Comparison of ENCODE assay signal across 25 mouse cellular contexts in the genomic region with DNA sequence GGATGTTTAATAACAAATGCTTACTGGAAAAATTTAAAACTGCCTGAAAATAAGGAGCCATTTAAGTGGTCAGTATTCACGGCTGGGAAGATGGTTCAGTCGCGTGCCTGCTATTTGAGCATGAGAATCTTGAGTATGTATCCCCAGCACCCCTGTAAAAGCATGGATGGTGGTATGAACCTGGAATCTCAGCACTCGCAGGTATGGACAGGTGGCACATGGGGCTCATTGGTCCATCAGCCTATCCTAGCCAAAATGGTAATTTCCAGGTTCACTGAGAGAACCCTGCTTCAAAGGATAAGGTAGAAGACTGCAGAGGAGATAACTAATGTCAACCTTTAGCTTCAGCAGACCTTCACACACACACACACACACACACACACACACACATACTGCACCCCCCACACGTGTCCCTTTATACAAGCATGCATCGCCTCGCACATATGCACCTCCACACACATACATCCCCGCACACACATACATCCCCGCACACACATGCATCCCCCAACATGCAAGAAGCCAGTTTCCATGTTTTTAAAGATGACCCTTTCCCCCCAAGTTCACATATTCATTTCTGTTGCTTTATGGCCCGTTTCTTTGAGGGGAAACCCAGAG. TPM values are rescaled to one million over a fixed set of nuclear protein-coding genes. Genes with fewer than 3 reads are reported as not detected.
DNase-seq lines count a peak whose midpoint lies in the region; ATAC-seq and TF ChIP-seq lines count a peak whose summit lies in the region.
"Had no signal": no experiment of that assay in that cellular context is flagged by ENCODE, and none has a peak within 500 bp of the region (broad histone marks: within the 10 kb centered on the region; RNA-seq: fewer than 3 reads in every experiment).

No protein-coding gene starts in this region.

- dilution Hi-C loops in CH12.LX (cut with MboI; ENCODE audit: extremely low pct_ligation_motif_present, extremely low pct_unique_long_range_greater_than_20kb, low sequenced_read_pairs): no loop called here

- no peak overlapping the region for H3K9ac ChIP-seq in hindbrain, embryonic 14.5 days
- H3K9ac ChIP-seq in CH12.LX (ENCODE audit: insufficient read depth, low read depth): peak overlapping the region; percentile 88
- no peak overlapping the region for H3K9ac ChIP-seq in hindbrain, embryonic 15.5 days
- H3K9ac ChIP-seq: embryonic facial prominence, embryonic 13.5 days; intestine, embryonic 15.5 days had no signal

- WGBS in hindbrain, embryonic 10.5 days: 96% methylated on average over 10 of the region's 10 CpGs
- 89% methylated on average over 10 of the region's 10 CpGs for WGBS in hindbrain, embryonic 14.5 days
- 91% methylated on average over 10 of the region's 10 CpGs for WGBS in hindbrain, embryonic 15.5 days

- H3K4me2 ChIP-seq in hindbrain, embryonic 14.5 days (replicated peaks): no peak overlapping the region
- peak overlapping the region; percentile 87 for H3K4me2 ChIP-seq in CH12.LX (ENCODE audit: insufficient read depth, low read depth, poor library complexity, severe bottlenecking)
- H3K4me2 ChIP-seq in hindbrain, embryonic 15.5 days: no peak overlapping the region
- H3K4me2 ChIP-seq: embryonic facial prominence, embryonic 13.5 days; heart, embryonic 11.5 days; intestine, embryonic 15.5 days; liver, embryonic 11.5 days had no signal

- in situ Hi-C loops in CH12.LX (cut with MboI; ENCODE audit: low pct_ligation_motif_present, low pct_unique_long_range_greater_than_20kb, low sequenced_read_pairs): no loop called here

- no peak for ATAC-seq in hindbrain, embryonic 14.5 days (ENCODE audit: low FRiP score)
- no peak for ATAC-seq in megakaryocyte, adult 5-6 weeks (ENCODE audit: poor library complexity, severe bottlenecking)
- 0 out of 2 replicates have a peak, but pooled peaks have one; percentile 25 for ATAC-seq in hindbrain, embryonic 15.5 days (ENCODE audit: low FRiP score, low read depth)

- no peaks in the 10 kb centered on the region for H3K27me3 ChIP-seq in hindbrain, embryonic 10.5 days (ENCODE audit: insufficient read depth, poor library complexity, severe bottlenecking)
- no peaks in the 10 kb centered on the region for H3K27me3 ChIP-seq in hindbrain, embryonic 14.5 days (ENCODE audit: control insufficient read depth, insufficient read depth, low read length)
- no peaks in the 10 kb centered on the region for H3K27me3 ChIP-seq in megakaryocyte, embryonic 14.5 days (replicated peaks)
- H3K27me3 ChIP-seq in CH12.LX (replicated peaks): no peaks in the 10 kb centered on the region
- H3K27me3 ChIP-seq in hindbrain, embryonic 15.5 days: no peaks in the 10 kb centered on the region
- H3K27me3 ChIP-seq: embryonic facial prominence, embryonic 13.5 days; intestine, embryonic 15.5 days; Patski had no signal

- H3K36me3 ChIP-seq in hindbrain, embryonic 10.5 days: peaks cover 60% of the 10 kb centered on the region
- H3K36me3 ChIP-seq in hindbrain, embryonic 14.5 days (replicated peaks; ENCODE audit: control insufficient read depth, insufficient read depth): peaks cover 27% of the 10 kb centered on the region
- peaks cover 42% of the 10 kb centered on the region for H3K36me3 ChIP-seq in megakaryocyte, embryonic 14.5 days (replicated peaks; ENCODE audit: low read length)
- peaks cover 17 to 72% of the 10 kb centered on the region in 2 experiments for H3K36me3 ChIP-seq in CH12.LX (replicated peaks in 1 of 2; ENCODE audit: control insufficient read depth in 1 of 2, insufficient read depth in 1 of 2, low read length in 1 of 2)
- H3K36me3 ChIP-seq in hindbrain, embryonic 15.5 days: peaks cover 25% of the 10 kb centered on the region

- 0 out of 2 replicates have a peak, but pooled peaks have one; percentile 19 for TF ChIP-seq POLR2A in CH12.LX (IDR thresholded peaks at IDR 0.05; ENCODE audit: low read depth, low read length)

- DNase-seq in hindbrain, embryonic 10.5 days (ENCODE audit: low spot score): peak; percentile 2
- no peak for DNase-seq in hindbrain, embryonic 14.5 days (ENCODE audit: low spot score)
- DNase-seq in CH12.LX (ENCODE audit: extremely low read depth): no peak
- no peak for DNase-seq in cerebellum, postnatal 14 days

- no peaks in the 10 kb centered on the region for H3K9me3 ChIP-seq in hindbrain, embryonic 10.5 days
- no peaks in the 10 kb centered on the region for H3K9me3 ChIP-seq in hindbrain, embryonic 14.5 days (ENCODE audit: control insufficient read depth, low read length)
- no peaks in the 10 kb centered on the region for H3K9me3 ChIP-seq in megakaryocyte, embryonic 14.5 days
- H3K9me3 ChIP-seq in CH12.LX (replicated peaks; ENCODE audit: low read length): no peaks in the 10 kb centered on the region
- H3K9me3 ChIP-seq in hindbrain, embryonic 15.5 days: no peaks in the 10 kb centered on the region
- H3K9me3 ChIP-seq: embryonic facial prominence, embryonic 13.5 days; intestine, embryonic 15.5 days had no signal

- H3K79me2 ChIP-seq in CH12.LX (replicated peaks; ENCODE audit: control insufficient read depth, extremely low read depth, insufficient read depth, poor library complexity, severe bottlenecking): peaks cover 50% of the 10 kb centered on the region

- no peak for TF ChIP-seq CTCF in CH12.LX (conservative IDR thresholded peaks at IDR 0.05 in 1 of 2, IDR thresholded peaks at IDR 0.05 in 1 of 2; ENCODE audit: low read depth in 2 of 2, low read length in 2 of 2)

- TF ChIP-seq EP300 in CH12.LX (IDR thresholded peaks at IDR 0.05; ENCODE audit: low read length): no peak

- peaks cover 10% of the 10 kb centered on the region; the same call in 1 of the 2 replicates for H3K4me1 ChIP-seq in hindbrain, embryonic 10.5 days (replicated peaks)
- no peaks in the 10 kb centered on the region for H3K4me1 ChIP-seq in hindbrain, embryonic 14.5 days (replicated peaks; ENCODE audit: control insufficient read depth, insufficient read depth, low read length)
- peaks cover 81% of the 10 kb centered on the region for H3K4me1 ChIP-seq in megakaryocyte, embryonic 14.5 days
- peaks cover 10 to 42% of the 10 kb centered on the region in 2 experiments for H3K4me1 ChIP-seq in CH12.LX (ENCODE audit: control insufficient read depth in 1 of 2, insufficient read depth in 2 of 2)
- no peaks in the 10 kb centered on the region for H3K4me1 ChIP-seq in hindbrain, embryonic 15.5 days (replicated peaks)
- H3K4me1 ChIP-seq: intestine, embryonic 15.5 days had no signal

- TF ChIP-seq RAD21 in CH12.LX (IDR thresholded peaks at IDR 0.05; ENCODE audit: low read depth, low read length): no peak

- no peak overlapping the region for H3K27ac ChIP-seq in hindbrain, embryonic 10.5 days
- no peak overlapping the region for H3K27ac ChIP-seq in hindbrain, embryonic 14.5 days
- H3K27ac ChIP-seq in CH12.LX (ENCODE audit: insufficient read depth, low read depth): peak overlapping the region; percentile 87
- H3K27ac ChIP-seq in hindbrain, embryonic 15.5 days (replicated peaks): no peak overlapping the region
- H3K27ac ChIP-seq: embryonic facial prominence, embryonic 13.5 days; intestine, embryonic 15.5 days had no signal

- H3K4me3 ChIP-seq in hindbrain, embryonic 10.5 days: no peak overlapping the region
- H3K4me3 ChIP-seq in hindbrain, embryonic 14.5 days (replicated peaks; ENCODE audit: low read length): no peak overlapping the region
- H3K4me3 ChIP-seq in megakaryocyte, embryonic 14.5 days (replicated peaks): peak overlapping the region; percentile 74
- H3K4me3 ChIP-seq in CH12.LX (replicated peaks in 1 of 3; ENCODE audit: low read depth in 2 of 3, low read length in 2 of 3, poor library complexity in 1 of 3): peak overlapping the region; percentile 49 to 99 (median 92)
- no peak overlapping the region for H3K4me3 ChIP-seq in hindbrain, embryonic 15.5 days
- H3K4me3 ChIP-seq: embryonic facial prominence, embryonic 13.5 days; intestine, embryonic 15.5 days had no signal

RNA-seq across cellular contexts. Expression of a gene that starts 5.1 kb away (rescaled TPM):
- 0.24 and 0.35 TPM in 2 replicates for polyA plus RNA-seq in hindbrain, embryonic 10.5 days (2016; fragmentation: Nextera tagmentation; extraction: Ambion mirVana)
- polyA plus RNA-seq in hindbrain, embryonic 14.5 days (2014; fragmentation: Nextera tagmentation; extraction: Ambion mirVana): 0.91 and 1.3 TPM in 2 replicates
- 6.5 TPM in 1 of 2 replicates, not detected in the other for polyA plus RNA-seq in megakaryocyte, embryonic 14.5 days (2012; ENCODE audit: insufficient read depth, low replicate concordance)
- total RNA-seq in megakaryocyte, adult 5-6 weeks (2015): 1,084 and 1,137 TPM in 2 replicates
- total RNA-seq in megakaryocyte, adult 5-6 weeks (2017): 543 and 663 TPM in 2 replicates
- total RNA-seq in CH12.LX (2012; rRNA removed): 43.8 and 53.6 TPM in 2 replicates
- 67.0 and 68.0 TPM in 2 replicates for total RNA-seq in CH12.LX (2014; rRNA removed)
- 241 and 270 TPM in 2 replicates for polyA plus RNA-seq in CH12.LX (2012; ENCODE audit: insufficient read length, low read depth)
- polyA plus RNA-seq in hindbrain, embryonic 15.5 days (2015; fragmentation: Nextera tagmentation; extraction: Ambion mirVana): 0.61 and 0.88 TPM in 2 replicates

RNA-seq across cellular contexts. Expression of a gene that starts 35.6 kb away (rescaled TPM):
- 56.5 and 65.2 TPM in 2 replicates for polyA plus RNA-seq in hindbrain, embryonic 10.5 days (2016; fragmentation: Nextera tagmentation; extraction: Ambion mirVana)
- polyA plus RNA-seq in hindbrain, embryonic 14.5 days (2014; fragmentation: Nextera tagmentation; extraction: Ambion mirVana): 44.1 and 50.6 TPM in 2 replicates
- 1.9 and 2.5 TPM in 2 replicates for polyA plus RNA-seq in megakaryocyte, embryonic 14.5 days (2012; ENCODE audit: insufficient read depth, low replicate concordance)
- total RNA-seq in megakaryocyte, adult 5-6 weeks (2015): 7.3 and 9.9 TPM in 2 replicates
- 8.3 and 9.0 TPM in 2 replicates for total RNA-seq in megakaryocyte, adult 5-6 weeks (2017)
- total RNA-seq in CH12.LX (2012; rRNA removed) (19.2 and 21.2 TPM in 2 replicates), CH12.LX (2014; rRNA removed) (15.6 and 16.4 TPM in 2 replicates)
- 28.7 and 30.5 TPM in 2 replicates for polyA plus RNA-seq in CH12.LX (2012; ENCODE audit: insufficient read length, low read depth)
- 40.0 and 42.2 TPM in 2 replicates for polyA plus RNA-seq in hindbrain, embryonic 15.5 days (2015; fragmentation: Nextera tagmentation; extraction: Ambion mirVana)

RNA-seq across cellular contexts. Expression of a gene that starts 37.9 kb away (rescaled TPM):
- polyA plus RNA-seq in hindbrain, embryonic 10.5 days (2016; fragmentation: Nextera tagmentation; extraction: Ambion mirVana): not detected in 2 replicates
- not detected in 2 replicates for polyA plus RNA-seq in hindbrain, embryonic 14.5 days (2014; fragmentation: Nextera tagmentation; extraction: Ambion mirVana)
- polyA plus RNA-seq in megakaryocyte, embryonic 14.5 days (2012; ENCODE audit: insufficient read depth, low replicate concordance): not detected in 2 replicates
- not detected in 2 replicates for total RNA-seq in megakaryocyte, adult 5-6 weeks (2015)
- not detected in 2 replicates for total RNA-seq in megakaryocyte, adult 5-6 weeks (2017)
- total RNA-seq in CH12.LX (2012; rRNA removed): not detected in 2 replicates
- total RNA-seq in CH12.LX (2014; rRNA removed): not detected in 2 replicates
- not detected in 2 replicates for polyA plus RNA-seq in CH12.LX (2012; ENCODE audit: insufficient read length, low read depth)
- polyA plus RNA-seq in hindbrain, embryonic 15.5 days (2015; fragmentation: Nextera tagmentation; extraction: Ambion mirVana): not detected in 2 replicates
- total RNA-seq: adrenal gland, postnatal 14 days; gastrocnemius, postnatal 4 days; heart, postnatal 14 days; layer of hippocampus, adult 18-20 months; left cerebral cortex, adult 18-20 months; left cerebral cortex, postnatal 4 days had no signal
- polyA plus RNA-seq: C2C12; cerebellum, adult 2 months; embryonic facial prominence, embryonic 13.5 days; heart, embryonic 11.5 days; intestine, embryonic 15.5 days; kidney, embryonic 16.5 days; liver, embryonic 11.5 days; Patski; small intestine, adult 2 months; stomach, embryonic 14.5 days had no signal

RNA-seq across cellular contexts. Expression of a gene that starts 48.4 kb away (rescaled TPM):
- not detected in 2 replicates for polyA plus RNA-seq in hindbrain, embryonic 10.5 days (2016; fragmentation: Nextera tagmentation; extraction: Ambion mirVana)
- not detected in 2 replicates for polyA plus RNA-seq in hindbrain, embryonic 14.5 days (2014; fragmentation: Nextera tagmentation; extraction: Ambion mirVana)
- not detected in 2 replicates for polyA plus RNA-seq in megakaryocyte, embryonic 14.5 days (2012; ENCODE audit: insufficient read depth, low replicate concordance)
- not detected in 2 replicates for total RNA-seq in megakaryocyte, adult 5-6 weeks (2015)
- not detected in 2 replicates for total RNA-seq in megakaryocyte, adult 5-6 weeks (2017)
- 0.13 TPM in 1 of 2 replicates, not detected in the other for total RNA-seq in CH12.LX (2012; rRNA removed)
- not detected in 2 replicates for total RNA-seq in CH12.LX (2014; rRNA removed)
- polyA plus RNA-seq in CH12.LX (2012; ENCODE audit: insufficient read length, low read depth): not detected in 2 replicates
- polyA plus RNA-seq in hindbrain, embryonic 15.5 days (2015; fragmentation: Nextera tagmentation; extraction: Ambion mirVana): not detected in 2 replicates
- total RNA-seq: adrenal gland, postnatal 14 days; gastrocnemius, postnatal 4 days; heart, postnatal 14 days; layer of hippocampus, adult 18-20 months; left cerebral cortex, adult 18-20 months; left cerebral cortex, postnatal 4 days had no signal
- polyA plus RNA-seq: activated CD4-positive, CD25-positive, alpha-beta regulatory T cell, adult 4 months; C2C12; cerebellum, adult 2 months; embryonic facial prominence, embryonic 13.5 days; heart, embryonic 11.5 days; intestine, embryonic 15.5 days; kidney, embryonic 16.5 days; liver, embryonic 11.5 days; Patski; small intestine, adult 2 months; stomach, embryonic 14.5 days; thymus, adult 2 months had no signal

Comparison
In these comparisons a context has a peak if more than half of its experiments do, and no peak if none do; other contexts are left out.
1. H3K4me3 ChIP-seq: peak in megakaryocyte, embryonic 14.5 days (single experiment) and CH12.LX (3 of 3); none in hindbrain, embryonic 10.5 days (single experiment), hindbrain, embryonic 14.5 days (single experiment) and hindbrain, embryonic 15.5 days (single experiment).
2. RNA of a gene that starts 5.1 kb away (polyA plus RNA-seq): 241 to 270 TPM in CH12.LX; 6.5 TPM in megakaryocyte, embryonic 14.5 days, 0.91 to 1.3 TPM in hindbrain, embryonic 14.5 days, 0.61 to 0.88 TPM in hindbrain, embryonic 15.5 days and 0.24 to 0.35 TPM in hindbrain, embryonic 10.5 days; every median in the first group is over 10 times any median in the second.